Mouse (Mus musculus) T-helper 17 cell (primary cell): Measurements from ENCODE around the gene Slco2b1.

Experiments
- in situ Hi-C, 2 experiments: fragments of 300-600 bp; cut with MboI, MseI; formaldehyde crosslinking; loops; 1 replicate in 1 of 2; 2 replicates in 1 of 2; pipeline ENCODE4 v1.15.1; 2025; ENCODE audit warnings: high pct_unique_total_duplicates in 2 of 2

Gene Slco2b1

DNA sequence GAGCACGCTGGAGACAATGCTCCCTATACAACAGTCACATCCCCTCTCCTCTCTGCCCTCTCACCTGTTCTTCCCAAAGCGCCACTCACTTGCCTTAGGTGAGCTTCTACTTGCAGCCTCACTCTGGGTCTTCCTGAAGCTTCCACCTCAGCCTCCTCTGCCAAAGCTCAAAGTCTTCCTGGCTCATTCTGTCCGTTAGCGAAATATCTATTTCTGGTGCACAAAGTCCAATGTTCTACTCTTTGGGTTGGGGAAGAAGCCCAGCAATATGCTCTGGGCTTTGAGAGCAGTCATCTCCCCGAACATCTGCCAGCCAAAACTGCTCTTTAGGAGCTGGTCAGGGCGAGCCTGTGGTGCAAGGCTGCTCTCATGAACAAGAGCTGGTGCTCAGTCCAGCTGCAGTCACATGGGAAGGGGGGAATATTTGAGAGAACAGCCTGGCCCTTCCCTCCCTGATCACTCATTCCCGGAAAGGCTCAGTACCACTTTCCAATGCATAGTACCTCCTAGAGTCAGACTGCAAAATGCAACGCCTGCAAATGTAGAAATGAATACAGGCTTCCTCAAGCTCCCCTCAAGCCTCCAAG lies 15.6 kb downstream of the Slco2b1 start:
- in situ Hi-C loops: loop anchor here in 1 of 2 experiments (10.0 kb wide), 1 partner anchor 341 kb away; the partner anchor contains the start of gene Serpinh1

DNA sequence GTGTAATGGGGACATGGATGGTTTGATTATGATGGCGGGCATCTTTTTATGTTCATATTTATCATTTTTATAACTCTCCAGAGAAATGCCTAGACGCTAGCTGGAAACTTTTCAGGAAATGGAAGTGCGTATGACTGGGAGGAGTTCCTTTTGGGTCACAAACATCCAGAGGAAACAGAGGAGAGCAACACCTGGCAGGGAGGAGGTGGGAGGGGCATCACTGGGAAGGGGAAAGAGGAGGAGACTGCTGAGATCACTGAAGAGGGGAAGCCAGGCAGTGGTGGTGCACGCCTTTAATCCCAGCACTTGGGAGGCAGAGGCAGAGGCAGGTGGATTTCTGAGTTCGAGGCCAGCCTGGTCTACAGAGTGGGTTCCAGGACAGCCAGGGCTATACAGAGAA lies 16.7 kb downstream of the Slco2b1 start:
- in situ Hi-C loops: loop anchor here in 1 of 2 experiments (10.0 kb wide), 1 partner anchor 340 kb away; the partner anchor contains the start of gene Serpinh1

DNA sequence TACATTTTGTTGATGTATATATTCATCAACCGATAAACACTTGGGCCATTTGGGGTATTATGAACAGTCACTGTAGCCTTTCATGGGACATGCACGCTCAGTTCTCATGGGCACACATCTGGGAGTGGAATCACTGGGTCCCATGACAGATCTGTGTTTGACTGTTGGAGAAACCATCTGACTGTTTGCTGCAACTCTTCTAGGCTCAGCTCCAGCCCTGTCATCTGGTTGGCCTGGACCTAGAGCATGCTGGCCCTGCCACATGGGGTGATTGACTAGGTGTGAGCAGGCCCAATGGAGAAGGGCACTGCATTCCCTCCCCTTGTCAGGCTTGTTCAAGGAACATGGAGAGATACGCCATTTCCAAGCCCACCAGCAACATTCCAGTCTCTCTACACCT lies 17.2 kb downstream of the Slco2b1 start:
- in situ Hi-C loops: loop anchor here in 1 of 2 experiments (10.0 kb wide), 1 partner anchor 339 kb away; the partner anchor contains the start of gene Serpinh1

DNA sequence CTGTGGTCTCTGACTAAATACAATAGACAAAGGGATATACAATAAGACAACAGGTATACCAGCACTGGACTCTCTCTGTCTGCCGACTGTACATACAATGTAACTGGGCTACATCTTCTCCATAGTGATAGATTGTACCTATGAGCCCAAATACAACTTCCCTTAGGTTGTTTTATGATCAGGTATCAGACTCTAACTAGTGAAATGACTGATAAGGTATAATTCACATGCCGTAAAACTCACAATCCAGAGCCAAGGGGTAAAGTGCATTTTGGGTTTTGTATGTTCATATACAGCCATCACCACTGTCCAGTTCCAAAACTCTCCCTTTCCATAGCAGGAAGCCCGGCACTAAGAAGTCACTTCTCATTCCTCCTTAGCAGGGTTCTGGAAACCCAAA lies 17.8 kb downstream of the Slco2b1 start:
- in situ Hi-C loops: loop anchor here in 1 of 2 experiments (10.0 kb wide), 1 partner anchor 339 kb away; the partner anchor contains the start of gene Serpinh1

DNA sequence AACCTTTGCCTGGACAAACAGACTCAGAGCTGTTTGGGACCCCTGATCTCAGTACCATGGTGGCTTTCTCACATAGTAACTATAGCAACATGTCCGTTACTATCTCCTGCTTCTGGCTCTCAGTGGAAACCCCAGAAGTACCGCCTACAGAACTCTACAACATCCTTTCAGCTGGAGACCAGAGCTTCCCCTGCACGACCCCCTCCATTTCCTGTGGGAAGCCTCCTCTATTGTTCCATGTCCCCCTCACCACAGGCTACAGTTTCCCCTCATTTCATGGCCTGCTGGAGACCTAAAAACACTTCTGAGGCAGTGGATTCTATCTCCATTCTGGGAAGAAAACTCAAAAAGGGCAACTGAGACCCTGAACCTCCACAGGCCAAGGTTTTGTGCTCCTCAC lies 18.7 kb downstream of the Slco2b1 start:
- in situ Hi-C loops: loop anchor here in 1 of 2 experiments (10.0 kb wide), 1 partner anchor 338 kb away; the partner anchor contains the start of gene Serpinh1

DNA sequence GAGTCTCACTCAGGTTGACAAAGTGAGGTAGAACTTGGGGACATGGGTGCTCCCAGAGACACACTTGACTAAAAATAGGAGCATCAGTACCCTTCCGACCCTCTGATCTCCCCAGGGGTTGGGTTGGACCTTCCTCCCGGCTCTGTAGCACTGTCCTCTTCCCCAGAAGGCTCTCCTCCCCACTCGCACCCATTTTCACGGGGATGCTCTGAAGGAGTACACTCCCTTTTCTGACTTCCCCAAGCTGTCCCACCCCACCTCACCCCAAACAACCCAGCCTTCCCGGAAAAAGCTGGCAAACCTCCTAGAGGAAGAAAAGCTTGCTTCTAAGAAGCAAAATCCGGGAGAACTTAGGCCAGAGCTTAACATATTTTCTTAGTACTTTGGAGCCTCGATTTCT lies 20.3 kb downstream of the Slco2b1 start:
- in situ Hi-C loops: loop anchor here in 1 of 2 experiments (10.0 kb wide), 1 partner anchor 336 kb away; the partner anchor contains the start of gene Serpinh1

DNA sequence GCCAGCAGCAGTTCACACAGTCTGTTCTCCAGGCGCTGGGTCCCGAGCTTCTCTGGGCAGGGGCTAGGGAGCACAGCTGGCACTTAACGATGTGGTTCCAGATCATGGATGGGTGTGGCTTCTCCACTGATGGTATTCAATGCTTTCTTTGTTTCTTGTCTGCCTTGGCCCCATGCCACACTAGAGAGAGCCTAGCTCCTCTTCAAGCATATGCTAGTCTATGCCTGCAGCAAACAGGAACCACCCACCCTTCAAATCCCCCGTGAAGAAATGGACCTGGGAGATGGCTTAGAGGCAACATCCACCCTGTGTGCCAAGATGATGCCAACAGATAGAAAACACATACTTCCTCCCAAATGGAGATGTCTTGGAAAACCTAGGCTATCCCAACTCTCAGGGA lies 27.1 kb downstream of the Slco2b1 start:
- in situ Hi-C loops: no loop called here

DNA sequence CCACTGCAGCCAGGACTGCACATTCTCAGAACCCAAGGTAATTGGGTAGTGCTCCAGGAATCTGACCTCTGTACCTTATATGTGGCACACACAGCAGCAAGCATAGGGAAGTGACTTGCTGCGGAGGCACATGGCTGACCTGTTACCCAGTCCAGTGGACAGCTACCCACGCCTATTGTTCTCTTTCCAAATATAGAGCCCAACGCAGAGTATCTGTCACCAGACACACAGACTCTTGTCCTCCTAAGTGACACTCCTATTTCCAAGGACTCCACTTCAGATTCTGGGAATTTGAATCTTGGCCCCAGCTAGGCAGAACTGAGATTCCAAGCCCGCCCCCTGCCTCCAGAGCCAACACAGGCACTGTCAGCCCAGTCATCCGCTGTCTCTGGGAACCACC lies 30.4 kb downstream of the Slco2b1 start:
- in situ Hi-C loops: no loop called here

DNA sequence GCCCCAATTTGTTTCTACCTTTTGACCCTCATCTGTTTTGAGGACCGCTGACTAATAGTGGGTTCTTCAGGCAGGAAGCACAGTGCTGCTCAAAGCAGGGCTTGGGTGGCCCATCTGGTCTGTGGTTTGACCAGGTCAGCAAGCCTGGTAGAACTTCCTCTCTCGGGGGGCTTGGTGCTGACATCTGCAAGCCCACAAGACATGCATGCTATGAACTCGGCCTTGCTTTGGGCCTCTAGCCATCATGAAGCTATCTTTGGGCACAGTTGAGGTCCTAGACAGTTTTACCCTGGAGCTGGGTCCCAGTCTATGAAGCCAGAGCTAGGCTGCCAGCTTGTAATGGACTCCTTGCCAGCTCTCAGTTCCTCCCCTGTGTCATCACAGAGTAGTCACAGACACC lies 36.2 kb downstream of the Slco2b1 start:
- in situ Hi-C loops: loop anchor here in 1 of 2 experiments (25.0 kb wide), 1 partner anchor 212 kb away; no protein-coding TSS in a partner anchor

DNA sequence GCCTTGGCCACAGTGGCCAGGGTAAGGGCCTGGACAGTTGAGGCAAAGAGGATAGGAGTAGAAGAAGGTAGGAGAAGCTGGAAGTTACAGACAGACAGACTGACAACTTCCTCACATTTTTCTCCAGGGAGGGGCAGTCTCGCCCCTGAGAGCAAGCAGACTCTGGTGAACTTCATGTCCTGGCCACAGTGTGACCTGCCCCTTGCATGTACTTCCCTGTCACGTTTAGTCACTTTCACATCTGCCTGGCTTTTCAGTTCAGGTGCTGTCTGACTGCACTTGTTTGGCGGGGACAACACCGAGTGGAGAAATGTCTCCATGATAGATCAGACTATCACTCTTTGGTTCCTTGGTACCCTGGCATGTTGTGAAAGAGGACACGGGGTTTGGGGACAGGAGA lies 36.9 kb downstream of the Slco2b1 start:
- in situ Hi-C loops: loop anchor here in 1 of 2 experiments (25.0 kb wide), 1 partner anchor 213 kb away; no protein-coding TSS in a partner anchor

DNA sequence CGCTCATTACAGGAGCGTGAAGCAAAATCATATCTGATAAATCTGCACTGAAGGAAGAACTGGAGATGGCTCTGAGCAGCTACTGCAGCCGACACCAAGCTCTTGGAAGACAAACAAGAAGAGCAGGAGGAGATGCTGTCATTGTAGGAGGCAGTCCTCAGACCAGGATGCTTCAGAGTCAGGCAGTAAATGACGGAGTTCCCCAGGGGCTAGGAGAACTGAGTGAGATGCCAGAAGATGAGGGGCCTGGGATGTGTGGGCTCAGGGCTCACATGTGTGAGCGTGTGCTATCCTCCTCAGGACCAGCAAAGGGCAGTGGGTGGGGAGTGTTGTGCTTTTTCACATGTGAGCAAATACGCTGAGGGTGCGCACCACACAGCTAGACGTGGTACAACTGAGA lies 38.0 kb downstream of the Slco2b1 start:
- in situ Hi-C loops: loop anchor here in 1 of 2 experiments (25.0 kb wide), 1 partner anchor 214 kb away; no protein-coding TSS in a partner anchor

DNA sequence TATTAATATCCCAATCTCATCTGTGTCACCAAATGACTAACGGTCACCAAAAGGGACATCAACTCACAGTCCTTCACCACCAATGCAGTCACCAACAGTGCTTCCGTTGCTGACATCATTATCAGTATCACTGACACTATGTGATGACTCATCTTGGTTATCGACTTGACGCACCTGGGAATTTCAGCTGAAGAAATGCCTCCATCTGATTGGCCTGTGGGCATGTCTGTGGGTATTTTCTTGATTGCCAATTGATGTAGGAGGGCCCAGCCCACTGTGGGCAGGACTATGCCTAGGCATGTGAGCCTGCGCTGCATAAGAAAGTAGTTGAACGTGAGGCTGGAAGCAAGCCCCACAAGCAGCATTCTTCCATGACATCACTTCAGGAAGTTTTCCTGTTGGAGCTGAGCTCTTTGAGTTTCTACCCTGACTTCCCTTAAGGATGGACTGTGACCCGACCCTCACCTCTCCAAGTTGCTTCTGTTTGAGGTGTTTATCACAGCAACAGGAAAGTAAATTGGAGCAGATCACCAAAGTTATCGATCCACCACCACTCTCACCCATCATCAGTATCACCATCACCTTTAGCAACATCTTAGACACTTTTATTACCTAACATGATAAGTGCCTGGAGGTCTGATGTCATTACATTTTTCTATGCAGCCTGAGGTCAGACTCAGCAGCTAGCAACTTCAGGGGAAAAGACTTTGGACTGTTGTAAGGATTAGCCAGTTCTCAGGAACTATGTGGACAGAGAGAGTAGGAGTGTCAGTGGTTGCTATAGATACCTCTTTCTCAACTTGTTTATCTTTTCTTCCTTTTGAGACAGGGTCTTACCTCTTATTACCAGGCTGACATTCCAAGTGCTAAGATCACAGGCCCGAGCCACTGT lies 39.4 kb downstream of the Slco2b1 start:
- in situ Hi-C loops: loop anchor here in 1 of 2 experiments (25.0 kb wide), 1 partner anchor 216 kb away; no protein-coding TSS in a partner anchor

DNA sequence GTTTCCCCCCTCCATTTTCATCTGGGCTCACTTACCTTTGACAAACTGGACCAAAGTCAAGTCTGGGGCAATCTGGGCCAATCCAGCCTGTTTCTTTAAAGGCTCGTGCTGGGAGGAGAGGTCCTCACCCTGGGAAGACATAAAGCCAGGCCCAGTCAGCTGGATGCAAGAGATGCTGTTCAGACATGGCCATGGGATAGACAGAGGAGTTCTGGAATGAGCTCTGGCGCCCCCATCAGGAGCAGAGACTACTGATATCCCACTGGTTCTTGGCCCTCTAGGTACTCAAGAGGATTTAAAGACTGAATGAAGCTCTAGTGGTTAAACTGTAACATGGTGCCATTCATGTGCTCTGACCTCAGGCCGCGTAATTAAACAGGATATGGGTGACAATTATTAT lies 40.2 kb downstream of the Slco2b1 start:
- in situ Hi-C loops: loop anchor here in 1 of 2 experiments (25.0 kb wide), 1 partner anchor 216 kb away; no protein-coding TSS in a partner anchor

DNA sequence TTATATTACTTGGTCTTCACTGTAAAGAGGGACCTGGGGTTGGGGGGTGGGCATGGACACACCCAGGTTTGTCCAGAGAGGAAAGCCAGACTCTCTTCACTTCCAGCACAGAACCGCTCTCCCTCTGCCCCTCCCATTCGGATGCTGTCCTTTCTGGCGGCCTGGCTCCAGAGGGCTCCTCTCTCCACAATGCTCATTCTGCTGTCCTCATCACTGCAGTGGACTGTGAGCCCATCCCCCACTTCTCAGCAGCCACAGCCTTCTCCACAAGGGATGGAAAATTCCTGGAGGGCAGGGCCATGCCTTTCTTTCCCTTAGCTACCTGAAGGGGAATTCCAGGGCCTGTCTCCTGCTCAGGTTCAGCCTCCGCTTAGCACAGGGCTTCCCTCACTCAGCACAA lies 42.3 kb downstream of the Slco2b1 start:
- in situ Hi-C loops: loop anchor here in 1 of 2 experiments (25.0 kb wide), 1 partner anchor 218 kb away; no protein-coding TSS in a partner anchor

DNA sequence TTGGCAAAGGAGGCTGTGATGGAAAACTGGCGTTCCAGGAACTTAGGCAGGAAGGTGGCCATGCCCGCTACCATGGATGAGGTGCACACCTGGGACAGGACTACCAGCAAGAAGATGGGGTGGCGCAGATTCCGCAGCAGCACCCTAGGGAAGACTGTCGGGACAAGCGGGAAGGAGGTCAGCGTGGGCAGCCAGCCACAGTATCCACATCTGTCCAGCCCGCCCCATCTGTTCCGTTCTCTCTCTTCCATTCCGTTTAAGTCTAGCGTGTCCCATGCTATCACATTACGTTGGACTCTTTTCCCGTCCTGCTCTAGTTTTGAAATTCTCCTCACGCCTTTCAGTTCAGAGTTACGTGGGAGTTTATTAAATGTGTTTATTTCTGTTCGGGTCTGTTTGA lies 44.0 kb downstream of the Slco2b1 start:
- in situ Hi-C loops: loop anchor here in 1 of 2 experiments (25.0 kb wide), 1 partner anchor 220 kb away; no protein-coding TSS in a partner anchor

DNA sequence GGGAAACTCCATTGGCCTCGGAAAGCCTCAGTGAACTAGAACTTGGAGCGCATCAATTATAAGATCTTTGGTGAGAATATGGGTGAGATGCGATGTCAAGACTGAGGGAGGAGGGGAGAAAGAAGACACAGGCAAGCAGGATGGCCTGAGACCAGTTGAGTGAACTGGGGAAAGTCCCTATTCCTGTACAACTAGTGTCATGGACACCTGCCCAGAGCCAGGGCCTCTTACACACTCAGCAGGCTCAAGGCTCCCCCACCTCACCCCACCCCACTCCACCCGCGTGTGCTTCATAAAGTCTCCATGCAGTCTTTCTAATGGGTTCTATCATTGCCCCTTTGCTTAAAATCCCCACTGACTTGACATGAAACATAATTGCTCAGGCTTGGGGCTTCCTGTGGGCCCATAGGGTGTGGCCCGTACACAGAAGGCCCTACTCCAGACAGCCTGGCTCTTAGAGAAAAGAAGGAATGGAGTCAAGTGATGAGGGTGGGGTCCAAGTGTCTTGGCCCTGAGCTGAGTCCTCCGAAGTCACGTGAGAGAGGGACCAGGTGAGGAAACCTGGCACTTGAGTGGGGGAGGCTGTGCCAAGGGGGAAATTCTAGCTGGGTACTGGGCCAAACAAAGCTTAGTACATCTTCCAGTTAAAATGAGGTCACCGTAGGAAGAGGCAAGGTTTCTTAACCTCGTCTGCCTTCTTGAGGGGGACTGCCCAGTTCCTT lies 45.2 kb downstream of the Slco2b1 start:
- in situ Hi-C loops: loop anchor here in 1 of 2 experiments (25.0 kb wide), 1 partner anchor 221 kb away; no protein-coding TSS in a partner anchor

DNA sequence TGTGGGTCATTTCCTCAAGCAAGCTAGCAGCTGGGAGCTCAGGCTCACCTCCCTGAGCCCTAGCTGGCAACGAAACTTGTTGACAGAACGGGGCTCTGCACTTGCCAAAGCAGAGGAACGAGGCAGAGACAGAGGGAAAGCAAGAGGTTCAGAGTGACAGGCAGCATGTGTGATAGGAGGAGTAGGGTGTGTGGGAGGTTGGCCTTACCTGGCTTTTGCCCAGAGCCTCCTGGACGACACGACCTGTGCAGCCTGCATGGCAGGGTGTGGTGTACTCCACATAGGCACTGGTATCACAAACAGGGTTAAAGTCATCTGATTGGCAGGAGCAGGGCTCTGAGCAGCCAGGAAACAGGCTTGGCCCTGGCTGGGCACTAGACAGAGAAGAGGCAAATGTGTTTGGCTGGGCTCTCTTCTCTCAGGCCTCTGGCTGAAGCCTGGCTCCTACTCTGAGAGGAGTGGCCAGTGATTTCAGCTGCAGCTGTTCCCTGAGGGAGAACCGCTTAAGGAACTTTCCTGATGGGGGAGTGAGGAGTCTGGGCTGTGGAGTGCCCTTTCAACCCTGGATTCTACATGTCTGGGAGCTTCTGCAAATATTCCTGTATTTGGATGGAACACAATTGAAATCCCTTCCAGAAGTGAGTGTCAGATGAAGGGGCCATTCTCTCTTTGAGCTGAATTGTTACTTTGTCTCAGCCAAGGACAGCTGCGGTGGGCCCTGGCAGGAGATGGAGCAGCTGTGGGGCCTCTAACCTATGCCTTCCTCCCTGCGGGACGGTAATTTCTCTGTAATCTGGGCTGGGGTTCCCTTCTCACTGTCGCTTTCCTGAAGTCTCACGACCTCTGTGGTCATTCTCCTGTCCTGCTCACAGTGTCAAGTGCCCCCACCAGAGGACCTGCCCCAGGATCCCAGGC lies 46.3 kb downstream of the Slco2b1 start:
- in situ Hi-C loops: loop anchor here (5.0 to 25.0 kb wide), 3 partner anchors 132 to 222 kb away; no protein-coding TSS in a partner anchor

DNA sequence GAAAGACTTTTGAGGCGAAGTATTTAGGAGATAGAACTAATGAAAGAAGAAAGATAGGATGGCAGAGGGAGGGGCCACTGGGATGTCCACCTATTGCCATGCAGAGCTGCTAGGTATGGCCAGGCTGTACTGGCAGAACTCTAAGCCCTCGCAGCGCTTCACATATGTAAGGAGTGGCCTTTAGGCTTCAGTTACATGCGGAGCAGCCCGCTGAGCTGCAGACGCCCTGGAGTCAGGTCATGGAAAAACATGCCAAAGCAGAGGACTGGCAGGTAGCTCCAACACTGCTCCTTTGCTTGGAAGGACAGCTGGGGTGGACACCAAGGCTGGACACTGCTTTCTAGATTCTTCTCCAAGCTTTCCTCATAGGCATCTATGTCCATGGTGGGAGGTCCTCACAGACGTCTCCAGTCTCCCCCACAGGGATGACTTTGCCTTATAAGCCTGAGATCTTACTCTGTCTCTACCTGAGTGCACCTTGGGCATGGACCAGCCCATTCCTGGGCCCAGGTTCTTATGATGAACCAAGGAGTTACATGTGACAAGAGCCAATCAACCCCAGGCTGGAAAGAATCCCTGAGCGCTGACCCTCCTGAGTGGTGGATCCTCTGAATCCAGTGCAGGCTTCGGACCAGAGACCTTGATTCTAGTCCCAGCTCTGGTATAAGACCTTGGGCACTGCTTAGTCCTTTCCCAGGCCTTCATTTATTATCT lies 47.5 kb downstream of the Slco2b1 start:
- in situ Hi-C loops: loop anchor here (5.0 to 25.0 kb wide), 3 partner anchors 134 to 224 kb away; no protein-coding TSS in a partner anchor

DNA sequence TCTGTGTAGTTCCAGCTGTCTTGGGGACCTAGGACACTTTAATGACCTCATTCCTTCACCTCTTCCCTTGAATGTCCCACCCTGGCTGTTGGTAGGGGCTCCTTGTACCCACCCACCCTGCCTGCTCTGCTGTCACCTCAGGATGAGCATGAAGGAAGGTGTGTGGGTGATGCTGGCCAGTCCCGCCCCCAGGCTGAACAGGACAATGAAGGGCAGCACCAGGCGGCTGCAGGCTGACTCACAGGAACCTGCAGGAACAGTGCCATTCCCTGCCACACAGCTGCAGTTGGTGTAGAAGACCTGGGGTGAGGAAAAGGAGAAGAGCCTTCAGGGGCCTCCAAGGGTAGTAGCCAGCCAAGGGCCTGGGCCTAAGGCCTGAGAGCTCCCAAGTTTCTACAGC lies 48.8 kb downstream of the Slco2b1 start:
- in situ Hi-C loops: loop anchor here (5.0 to 25.0 kb wide), 3 partner anchors 135 to 225 kb away; no protein-coding TSS in a partner anchor
